In genomic region chr2:74655420-74655781, GRCm38 (mm10) we compare ENCODE assay signal across 9 mouse cellular contexts. TPM values are rescaled to one million over a fixed set of nuclear protein-coding genes. Genes with fewer than 3 reads are reported as not detected.
DNase-seq lines count a peak whose midpoint lies in the region; ATAC-seq lines count a peak whose summit lies in the region.
"Had no signal": no experiment of that assay in that cellular context is flagged by ENCODE, and none has a peak within 500 bp of the region (broad histone marks: within the 10 kb centered on the region; RNA-seq: fewer than 3 reads in every experiment).

No protein-coding gene starts in this region.

- ATAC-seq in kidney, embryonic 15.5 days (replicated peaks; ENCODE audit: low FRiP score) = peak; percentile 50; the same call in 1 of the 2 replicates

- H3K9ac ChIP-seq in kidney, embryonic 15.5 days = no peak overlapping the region

- DNase-seq in adrenal gland, postnatal 25 days = peak; percentile 40
- DNase-seq in adrenal gland, postnatal 4 days (ENCODE audit: low spot score in 2 of 2) = no peak
- DNase-seq in urinary bladder, postnatal 14 days (ENCODE audit: low spot score) = peak; percentile 71
- DNase-seq in urinary bladder, adult 18-20 months (ENCODE audit: low spot score in 2 of 2) = no peak
- DNase-seq in lung, postnatal 4 days = peak; percentile 52 to 65
- no peak for DNase-seq in frontal cortex, postnatal 36 days (ENCODE audit: low spot score in 2 of 2)
- DNase-seq in left cerebral cortex, adult 9 months (ENCODE audit: low spot score in 2 of 2) = no peak

- no peaks in the 10 kb centered on the region for H3K36me3 ChIP-seq in kidney, embryonic 15.5 days

- H3K27me3 ChIP-seq in kidney, embryonic 15.5 days = peaks cover 89% of the 10 kb centered on the region

- peak overlapping the region; percentile 64 for H3K4me2 ChIP-seq in kidney, embryonic 15.5 days

- no peaks in the 10 kb centered on the region for H3K9me3 ChIP-seq in kidney, embryonic 15.5 days (replicated peaks)

- H3K4me1 ChIP-seq in kidney, embryonic 15.5 days = peaks cover 27% of the 10 kb centered on the region

- H3K4me3 ChIP-seq in kidney, embryonic 15.5 days (replicated peaks) = peak overlapping the region; percentile 46

- WGBS in kidney, embryonic 15.5 days = under 1% methylated on average over 46 of the region's 47 CpGs

- no peak overlapping the region for H3K27ac ChIP-seq in kidney, embryonic 15.5 days

RNA-seq across cellular contexts. Expression of gene Evx2, which starts 4.0 kb away (rescaled TPM):
- not detected in 2 replicates for total RNA-seq in adrenal gland, postnatal 25 days (2021)
- not detected for total RNA-seq in adrenal gland, postnatal 4 days (2021)
- polyA plus RNA-seq in kidney, embryonic 15.5 days (2015; fragmentation: Nextera tagmentation; extraction: Ambion mirVana) = not detected in 2 replicates
- polyA plus RNA-seq: cortical plate, adult 2 months had no signal

RNA-seq across cellular contexts. Expression of gene Hoxd13, which starts 12.7 kb away (rescaled TPM):
- not detected in 2 replicates for total RNA-seq in adrenal gland, postnatal 25 days (2021)
- total RNA-seq in adrenal gland, postnatal 4 days (2021) = not detected
- 0.23 and 0.95 TPM in 2 replicates for polyA plus RNA-seq in kidney, embryonic 15.5 days (2015; fragmentation: Nextera tagmentation; extraction: Ambion mirVana)
- polyA plus RNA-seq: cortical plate, adult 2 months had no signal

RNA-seq across cellular contexts. Expression of gene Hoxd12, which starts 19.4 kb away (rescaled TPM):
- total RNA-seq in adrenal gland, postnatal 25 days (2021) = not detected in 2 replicates
- total RNA-seq in adrenal gland, postnatal 4 days (2021) = not detected
- 5.4 and 6.4 TPM in 2 replicates for polyA plus RNA-seq in kidney, embryonic 15.5 days (2015; fragmentation: Nextera tagmentation; extraction: Ambion mirVana)
- polyA plus RNA-seq: cortical plate, adult 2 months had no signal

RNA-seq across cellular contexts. Expression of gene Hoxd11, which starts 24.0 kb away (rescaled TPM):
- total RNA-seq in adrenal gland, postnatal 25 days (2021) = not detected in 2 replicates
- 1 to 10 TPM in 1 of 2 experiments, not detected in 1; 5.1 TPM for total RNA-seq in adrenal gland, postnatal 4 days (2021)
- polyA plus RNA-seq in kidney, embryonic 15.5 days (2015; fragmentation: Nextera tagmentation; extraction: Ambion mirVana) = 25.1 and 26.3 TPM in 2 replicates
- polyA plus RNA-seq: cortical plate, adult 2 months had no signal

RNA-seq across cellular contexts. Expression of gene Hoxd10, which starts 36.3 kb away (rescaled TPM):
- not detected in 2 replicates for total RNA-seq in adrenal gland, postnatal 25 days (2021)
- 1 to 10 TPM in 1 of 2 experiments, under 1 TPM in 1; 0.71 to 5.2 TPM for total RNA-seq in adrenal gland, postnatal 4 days (2021)
- polyA plus RNA-seq in kidney, embryonic 15.5 days (2015; fragmentation: Nextera tagmentation; extraction: Ambion mirVana) = 33.6 and 36.6 TPM in 2 replicates
- polyA plus RNA-seq: cortical plate, adult 2 months had no signal

Comparison
In these comparisons a context has a peak if more than half of its experiments do, and no peak if none do; other contexts are left out.
1. DNase-seq: peak in adrenal gland, postnatal 25 days (single experiment), urinary bladder, postnatal 14 days (single experiment) and lung, postnatal 4 days (2 of 2); none in adrenal gland, postnatal 4 days (0 of 2), urinary bladder, adult 18-20 months (0 of 2), frontal cortex, postnatal 36 days (0 of 2) and left cerebral cortex, adult 9 months (0 of 2).